Mouse (Mus musculus) liver, embryonic 14.5 days (tissue): ENCODE measurements around the gene Dnajb6. TPM values are rescaled to one million over a fixed set of nuclear protein-coding genes. Genes with fewer than 3 reads are reported as not detected.
A peak's percentile ranks its signal among the peaks of the same experiment; 100 is the strongest.
"Not testable (repeated sequence)": the region's sequence is repeated elsewhere in the genome, so short reads cannot be mapped to it uniquely, and the experiment has no call there.

Source experiments
- ATAC-seq: fragments of 200-750 bp; cut with Nextera tagmentation; 2 replicates; pipeline ENCODE4 v1.8.0; 2017; ENCODE audit warnings: moderate number of reproducible peaks, mild to moderate bottlenecking, moderate library complexity; ENCODE audit not compliant: insufficient read depth
- DNase-seq, 3 experiments: peaks; one replicate each; pipeline ENCODE4 v3.0.0-alpha.2; 2012 to 2013; ENCODE audit warnings: low read depth in 3 of 3, low spot score in 3 of 3
- H3K27ac ChIP-seq: fragments of 300-500 bp; sonication (generic); 2 replicates; pipeline ENCODE4 v1.5.1; 2014; ENCODE audit warnings: moderate library complexity, mild to moderate bottlenecking, control low read depth, inconsistent platforms
- H3K27me3 ChIP-seq: fragments of 300-500 bp; sonication (generic); 2 replicates; pipeline ENCODE4 v1.6.1; 2014; ENCODE audit warnings: mild to moderate bottlenecking, low read length, moderate library complexity; ENCODE audit not compliant: control insufficient read depth, insufficient read depth
- H3K36me3 ChIP-seq: fragments of 300-500 bp; sonication (generic); replicated peaks from 2 replicates; pipeline ENCODE4 v1.6.1; 2014; ENCODE audit warnings: low read depth; ENCODE audit not compliant: control insufficient read depth, insufficient read depth
- H3K4me1 ChIP-seq, 2 experiments: fragments of 200-500 bp in 1 of 2; fragments of 300-500 bp in 1 of 2; sonication (generic) in 1 of 2; replicated peaks; 2 replicates each; pipeline ENCODE4 v1.6.1; 2012 to 2014; ENCODE audit warnings: antibody characterized with exemption in 1 of 2, inconsistent platforms in 1 of 2, low read length in 1 of 2; ENCODE audit not compliant: control insufficient read depth in 2 of 2, insufficient read depth in 2 of 2
- H3K4me2 ChIP-seq: fragments of 300-500 bp; sonication (generic); 2 replicates; pipeline ENCODE4 v1.6.1; 2014; ENCODE audit warnings: low read depth, mild to moderate bottlenecking, control low read depth, moderate library complexity
- H3K4me3 ChIP-seq, 2 experiments: fragments of 200-500 bp in 1 of 2; fragments of 300-500 bp in 1 of 2; sonication (generic) in 1 of 2; 2 replicates each; pipeline ENCODE4 v1.5.1; 2012 to 2014; ENCODE audit warnings: low read depth in 2 of 2, low read length in 2 of 2, mild to moderate bottlenecking in 2 of 2, control low read depth in 1 of 2, inconsistent platforms in 1 of 2, moderate library complexity in 1 of 2; ENCODE audit not compliant: insufficient read depth in 1 of 2
- H3K9ac ChIP-seq: fragments of 300-500 bp; sonication (generic); replicated peaks from 2 replicates; pipeline ENCODE4 v1.6.1; 2014; ENCODE audit warnings: mild to moderate bottlenecking, control low read depth, moderate library complexity
- H3K9me3 ChIP-seq: fragments of 300-500 bp; sonication (generic); 2 replicates; pipeline ENCODE4 v1.6.1; 2016; ENCODE audit warnings: low read length, mixed read lengths; ENCODE audit not compliant: control insufficient read depth
- CTCF ChIP-seq: IDR thresholded peaks from 2 replicates; pipeline ENCODE4 v1.5.1; 2016; ENCODE audit warnings: antibody characterized with exemption, low read depth, control low read depth
- EP300 ChIP-seq: IDR thresholded peaks from 2 replicates; pipeline ENCODE4 v1.6.1; 2016; ENCODE audit warnings: antibody characterized with exemption, low read depth
- WGBS: fragments of 180-500 bp; shearing (Covaris S2); extraction: QIAGEN DNeasy Blood & Tissue Kit; methylation state at CpG from one replicate; pipeline ENCODE4 v1.1.7; 2014; ENCODE audit not compliant: insufficient replicate concordance; 5-methylcytosine and 5-hydroxymethylcytosine counted together
- polyA plus RNA-seq, 2 experiments: library from polyadenylated mRNA; depleted of rRNA in 1 of 2; stranded (reverse) in 1 of 2; unstranded in 1 of 2; fragments of >200 nt; fragmentation: Nextera tagmentation in 1 of 2; extraction: Ambion mirVana in 1 of 2; gene quantifications; 2 replicates each; pipeline versions ENCODE4 v1.2.1 to v1.2.3; 2012 to 2014

Dnajb6 gene
- polyA plus RNA-seq, 2 experiments, result 48.3 to 76.0 TPM

DNA sequence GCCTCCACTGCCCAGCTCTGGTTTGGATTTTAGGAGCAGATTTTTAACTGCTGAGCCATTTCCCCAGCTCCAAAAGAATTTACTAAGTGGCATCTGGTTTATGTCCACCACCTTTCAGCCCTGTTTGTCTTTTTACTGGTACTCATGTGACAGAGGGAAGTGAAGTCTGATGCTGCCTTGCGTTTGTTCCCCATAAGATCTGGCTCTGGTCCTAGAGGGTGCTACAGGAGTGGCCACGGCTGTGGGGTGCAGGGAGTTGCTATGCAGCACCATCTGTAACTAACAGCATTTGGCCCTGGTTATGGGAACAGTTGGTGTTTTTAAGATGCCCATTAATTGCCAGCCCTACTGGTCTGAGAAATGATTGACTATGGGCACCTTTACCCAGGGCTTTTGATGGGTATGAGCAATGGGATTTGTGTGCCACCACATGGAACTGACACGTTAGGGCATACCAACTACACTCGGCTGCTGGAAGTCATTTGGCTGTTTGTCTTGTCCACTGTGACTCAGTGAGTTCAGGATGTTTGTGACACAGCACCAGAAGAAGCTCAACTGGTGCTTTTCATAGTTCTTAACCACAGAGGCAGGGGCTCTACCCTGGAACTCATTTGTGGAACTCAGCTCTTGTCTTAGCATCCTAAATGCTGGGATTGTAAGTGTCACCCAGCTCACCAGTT, 37.3 kb downstream of the Dnajb6 start:
- WGBS, result 78% methylated on average over 4 of the region's 4 CpGs

GRCm38 (mm10) chr5:29773460-29774150, 38.1 kb downstream of the Dnajb6 start:
- Histone ChIP-seq H3K4me2 (no peak overlapping the region), H3K9me3 (no peaks in the 10 kb centered on the region), H3K4me1 (no peaks in the 10 kb centered on the region), H3K4me3 (no peak overlapping the region), H3K27me3 (no peaks in the 10 kb centered on the region), H3K36me3 (peaks cover 3% of the 10 kb centered on the region), H3K27ac (no peak overlapping the region), H3K9ac (no peak overlapping the region)
- TF ChIP-seq CTCF, result no peak
- TF ChIP-seq EP300, result no peak
- ATAC-seq, result no peak
- 81% methylated on average over 13 of the region's 13 CpGs for WGBS
- DNase-seq, result no peak

More for the DNA sequence above, 37.3 kb downstream of the Dnajb6 start:
- DNase-seq, result no peak
- Histone ChIP-seq H3K36me3 (peaks cover 3% of the 10 kb centered on the region), H3K27ac (no peak overlapping the region), H3K4me2 (no peak overlapping the region), H3K9me3 (no peaks in the 10 kb centered on the region), H3K27me3 (no peaks in the 10 kb centered on the region), H3K4me3 (no peak overlapping the region), H3K4me1 (no peaks in the 10 kb centered on the region), H3K9ac (no peak overlapping the region)
- no peak for ATAC-seq
- TF ChIP-seq CTCF, result no peak

- Histone ChIP-seq H3K9ac (no peak overlapping the region), H3K4me2 (no peak overlapping the region), H3K36me3 (no peaks in the 10 kb centered on the region; the same call in 1 of the 2 replicates), H3K27me3 (no peaks in the 10 kb centered on the region), H3K9me3 (no peaks in the 10 kb centered on the region), H3K27ac (no peak overlapping the region), H3K4me3 (no peak overlapping the region), H3K4me1 (no peaks in the 10 kb centered on the region)
- no peak for TF ChIP-seq CTCF
- TF ChIP-seq EP300, result no peak
- DNase-seq (no peak), ATAC-seq (no peak)
- 62% methylated on average over 5 of the region's 5 CpGs for WGBS
Measured at GRCm38 (mm10) chr5:29775437-29775836, 39.9 kb downstream of the Dnajb6 start.

DNA sequence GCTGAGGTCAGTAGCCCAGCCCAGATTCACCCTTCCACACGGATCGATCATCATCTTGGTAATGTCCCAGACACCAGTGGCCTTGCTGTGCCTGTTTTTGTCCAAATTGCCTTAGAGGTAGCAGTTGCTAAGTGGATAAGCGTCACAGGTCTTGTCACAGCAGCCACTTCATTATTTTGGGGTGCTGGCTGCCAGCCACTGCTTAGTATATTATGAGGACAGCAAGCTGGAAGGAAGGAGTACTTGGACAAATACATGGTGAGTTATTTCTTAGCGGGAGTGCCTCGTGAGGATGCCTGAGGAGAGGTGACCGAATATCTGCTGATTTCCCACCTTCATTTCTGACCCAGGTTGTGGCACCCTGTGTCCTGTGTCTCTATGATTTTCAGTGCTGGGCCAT, 42.5 kb downstream of the Dnajb6 start:
- Histone ChIP-seq H3K27me3 (no peaks in the 10 kb centered on the region), H3K4me2 (no peak overlapping the region), H3K9me3 (no peaks in the 10 kb centered on the region), H3K36me3 (no peaks in the 10 kb centered on the region; the same call in 1 of the 2 replicates), H3K9ac (no peak overlapping the region), H3K4me3 (no peak overlapping the region), H3K4me1 (no peaks in the 10 kb centered on the region), H3K27ac (no peak overlapping the region)
- DNase-seq, result no peak
- 88% methylated on average over 6 of the region's 6 CpGs for WGBS
- ATAC-seq, result no peak
- TF ChIP-seq CTCF, result no peak

DNA sequence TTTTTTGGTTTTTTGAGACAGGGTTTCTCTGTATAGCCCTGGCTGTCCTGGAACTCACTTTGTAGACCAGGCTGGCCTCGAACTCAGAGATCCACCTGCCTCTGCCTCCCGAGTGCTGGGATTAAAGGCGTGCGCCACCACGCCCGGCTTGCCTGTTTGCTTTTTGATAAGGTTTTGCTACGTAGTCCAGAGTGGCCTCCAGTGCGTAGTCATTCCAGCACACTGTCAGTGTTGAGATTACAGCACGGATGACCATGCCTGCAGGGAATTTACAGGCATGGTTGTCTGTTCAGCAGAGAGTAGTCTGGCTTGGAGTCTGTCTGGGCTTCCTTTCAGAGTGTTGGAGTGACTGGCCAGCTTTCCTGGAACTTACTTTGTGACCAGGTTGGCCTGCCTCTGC, 44.2 kb downstream of the Dnajb6 start:
- H3K4me1 ChIP-seq, H3K27ac ChIP-seq, H3K9ac ChIP-seq, H3K9me3 ChIP-seq, H3K27me3 ChIP-seq, H3K4me3 ChIP-seq, H3K4me2 ChIP-seq, DNase-seq, H3K36me3 ChIP-seq: not testable (repeated sequence)
- peak; percentile 33; the same call in 1 of the 2 replicates for ATAC-seq
- 62% methylated on average over 9 of the region's 9 CpGs for WGBS
